Mouse (Mus musculus) myocyte (in vitro differentiated cells): ENCODE measurements around the gene Itga4. TPM values are rescaled to one million over a fixed set of nuclear protein-coding genes. Genes with fewer than 3 reads are reported as not detected.
A peak's percentile ranks its signal among the peaks of the same experiment; 100 is the strongest.

Experiments
- H3K27me3 ChIP-seq: one replicate; pipeline ENCODE4 v1.6.1; 2011; ENCODE audit not compliant: control insufficient read depth, insufficient read depth, insufficient read length
- H3K36me3 ChIP-seq: one replicate; pipeline ENCODE4 v1.6.1; 2011; ENCODE audit not compliant: control insufficient read depth, insufficient read depth
- H3K4me2 ChIP-seq: one replicate; pipeline ENCODE4 v1.6.1; 2011; ENCODE audit warnings: low read depth, control low read depth
- H3K4me3 ChIP-seq: one replicate; pipeline ENCODE4 v1.5.1; 2011; ENCODE audit warnings: mild to moderate bottlenecking, control low read depth, moderate library complexity
- H3K79me2 ChIP-seq: one replicate; pipeline ENCODE4 v1.6.1; 2011; ENCODE audit not compliant: control insufficient read depth, insufficient read depth
- H3ac ChIP-seq: one replicate; pipeline ENCODE4 v1.6.1; 2011; ENCODE audit not compliant: control insufficient read depth, insufficient read length
- CEBPB ChIP-seq: IDR thresholded peaks from 2 replicates; pipeline ENCODE4 v1.6.1; 2011; ENCODE audit warnings: mild to moderate bottlenecking, moderate library complexity; ENCODE audit not compliant: poor library complexity, insufficient read depth, severe bottlenecking
- E2F4 ChIP-seq: IDR thresholded peaks from one replicate; pipeline ENCODE4 v1.6.1; 2011; ENCODE audit warnings: mild to moderate bottlenecking, control low read depth, moderate library complexity; ENCODE audit not compliant: insufficient read depth
- MAX ChIP-seq: IDR thresholded peaks from one replicate; pipeline ENCODE4 v1.6.1; 2011; ENCODE audit warnings: low read depth, mild to moderate bottlenecking, control low read depth
- MYOD1 ChIP-seq, 3 experiments: IDR thresholded peaks; one replicate each; pipeline ENCODE4 v1.6.1; 2011; ENCODE audit warnings: control low read depth in 2 of 3, low read depth in 2 of 3, mild to moderate bottlenecking in 2 of 3, moderate library complexity in 1 of 3; ENCODE audit not compliant: insufficient read length in 2 of 3, control insufficient read depth in 1 of 3
- MYOG ChIP-seq, 3 experiments: IDR thresholded peaks; one replicate each; pipeline ENCODE4 v1.6.1; 2011; ENCODE audit warnings: control low read depth in 2 of 3, low read depth in 2 of 3, mild to moderate bottlenecking in 2 of 3; ENCODE audit not compliant: insufficient read length in 2 of 3, control insufficient read depth in 1 of 3, insufficient read depth in 1 of 3
- POLR2A ChIP-seq: IDR thresholded peaks from one replicate; pipeline ENCODE4 v1.6.1; 2011; ENCODE audit warnings: low read depth, mild to moderate bottlenecking, control low read depth, moderate library complexity; ENCODE audit not compliant: insufficient read length
- POLR2AphosphoS2 ChIP-seq: IDR thresholded peaks from one replicate; pipeline ENCODE4 v1.6.1; 2011; ENCODE audit warnings: low read depth, control low read depth; ENCODE audit not compliant: insufficient read length
- REST ChIP-seq: IDR thresholded peaks from one replicate; pipeline ENCODE4 v1.6.1; 2011; ENCODE audit warnings: mild to moderate bottlenecking, control low read depth, moderate library complexity; ENCODE audit not compliant: insufficient read depth, insufficient read length
- SRF ChIP-seq: IDR thresholded peaks from one replicate; pipeline ENCODE4 v1.6.1; 2011; ENCODE audit warnings: low read depth; ENCODE audit not compliant: control insufficient read depth, insufficient read length
- TCF12 ChIP-seq: IDR thresholded peaks from one replicate; pipeline ENCODE4 v1.6.1; 2011; ENCODE audit warnings: mild to moderate bottlenecking, control low read depth; ENCODE audit not compliant: poor library complexity, insufficient read depth, severe bottlenecking
- TCF3 ChIP-seq: IDR thresholded peaks from one replicate; pipeline ENCODE4 v1.6.1; 2011; ENCODE audit warnings: low read depth, control low read depth; ENCODE audit not compliant: insufficient read length
- USF1 ChIP-seq: IDR thresholded peaks from one replicate; pipeline ENCODE4 v1.6.1; 2011; ENCODE audit warnings: low read depth, mild to moderate bottlenecking, control low read depth, moderate library complexity
- polyA plus RNA-seq: library from polyadenylated mRNA; unstranded; fragments of >200 nt; fragmentation: generic; extraction: Trizol; gene quantifications from one replicate; pipeline ENCODE4 v1.2.1, GENCODE M21; 2012; ENCODE audit warnings: missing spikeins

Itga4 gene
- polyA plus RNA-seq, 1 experiment: 2.5 TPM

DNA sequence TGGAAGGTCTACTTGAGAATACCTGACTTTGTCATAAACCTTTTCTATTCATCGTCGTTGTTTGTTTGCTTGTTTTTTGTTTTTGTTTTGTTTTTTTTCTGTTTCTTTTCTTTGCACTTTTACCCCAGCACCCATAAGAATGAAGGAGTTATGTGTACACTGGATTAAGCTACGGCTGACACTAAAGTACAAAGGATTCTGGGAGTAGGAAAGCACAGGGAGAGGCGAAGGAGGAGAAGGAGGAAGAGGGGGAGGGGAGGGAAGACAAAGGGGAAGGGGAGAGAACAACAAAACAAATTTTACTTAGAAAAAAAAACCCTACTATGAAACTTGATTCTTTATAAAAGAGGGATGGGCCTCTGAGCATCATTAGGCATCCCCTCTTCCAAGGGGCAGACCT is 2.2 kb downstream of the Itga4 start:
- H3K27me3 ChIP-seq: no peaks in the 10 kb centered on the region
- no peaks in the 10 kb centered on the region for H3K36me3 ChIP-seq
- no peaks in the 10 kb centered on the region for H3K79me2 ChIP-seq
- TF ChIP-seq CEBPB: no peak
- TF ChIP-seq MAX: no peak
- no peak for TF ChIP-seq E2F4
- no peak for TF ChIP-seq POLR2A
- TF ChIP-seq POLR2AphosphoS2: no peak
- no peak for TF ChIP-seq TCF12
- TF ChIP-seq MYOG (IDR thresholded peaks at IDR 0.05; ENCODE audit: control insufficient read depth in 1 of 3, insufficient read depth in 1 of 3, insufficient read length in 2 of 3, low read depth in 2 of 3): no peak
- TF ChIP-seq USF1: no peak
- TF ChIP-seq SRF: no peak
- TF ChIP-seq MYOD1 (IDR thresholded peaks at IDR 0.05; ENCODE audit: control insufficient read depth in 1 of 3, insufficient read length in 2 of 3, low read depth in 2 of 3): no peak
- no peak for TF ChIP-seq REST
- no peak for TF ChIP-seq TCF3
- no peak overlapping the region for H3ac ChIP-seq
- H3K4me3 ChIP-seq: no peak overlapping the region
- H3K4me2 ChIP-seq: peak overlapping the region; percentile 76

DNA sequence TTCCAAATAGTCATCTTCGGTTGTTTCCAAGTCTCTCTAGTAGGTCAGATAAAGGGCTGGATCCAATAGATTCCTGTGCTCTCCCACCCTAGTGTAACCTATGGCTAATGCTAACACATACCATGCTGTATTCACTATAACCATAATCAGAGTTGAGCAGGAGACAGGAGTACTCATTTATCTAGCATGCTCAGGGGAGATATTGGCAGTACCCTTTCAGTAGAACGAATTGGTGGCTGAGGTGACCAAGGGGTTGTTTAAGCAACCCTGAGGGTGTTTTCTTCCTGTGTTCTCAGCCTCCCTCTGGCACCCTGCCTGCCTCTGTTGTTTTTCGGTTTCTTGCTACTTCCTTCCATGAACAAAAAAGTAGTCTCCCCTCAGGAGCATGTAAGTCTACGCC is 4.1 kb downstream of the Itga4 start:
- H3K79me2 ChIP-seq: no peaks in the 10 kb centered on the region
- H3K4me2 ChIP-seq: peak overlapping the region; percentile 15
- H3K4me3 ChIP-seq: no peak overlapping the region
- H3K27me3 ChIP-seq: no peaks in the 10 kb centered on the region
- TF ChIP-seq POLR2A (no peak), E2F4 (no peak), MYOG (IDR thresholded peaks at IDR 0.05; ENCODE audit: control insufficient read depth in 1 of 3, insufficient read depth in 1 of 3, insufficient read length in 2 of 3, low read depth in 2 of 3) (no peak), CEBPB (no peak), SRF (no peak), TCF12 (no peak), USF1 (no peak), MAX (no peak), REST (no peak), TCF3 (no peak), POLR2AphosphoS2 (no peak)
- H3K36me3 ChIP-seq: no peaks in the 10 kb centered on the region
- no peak overlapping the region for H3ac ChIP-seq

DNA sequence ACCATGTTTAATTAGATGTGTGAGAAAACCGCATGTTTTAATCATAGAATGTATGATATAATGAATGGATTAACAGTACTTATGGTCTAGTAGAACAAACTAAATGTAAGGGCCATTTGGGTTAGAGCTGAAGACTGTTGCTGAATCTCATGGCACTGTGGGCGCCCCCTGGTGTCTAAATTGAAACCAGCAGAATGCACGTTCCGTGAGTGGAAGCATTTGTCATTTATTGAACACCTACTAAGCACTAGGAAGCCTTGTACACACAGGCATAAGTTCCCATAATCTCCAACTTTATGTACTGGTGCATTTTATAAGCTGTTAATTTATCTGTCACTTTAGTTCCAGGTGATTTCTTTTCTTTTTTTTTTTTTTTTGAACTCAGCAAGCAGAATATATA is 10.4 kb downstream of the Itga4 start:
- no peaks in the 10 kb centered on the region for H3K79me2 ChIP-seq
- no peak overlapping the region for H3K4me2 ChIP-seq
- no peak overlapping the region for H3ac ChIP-seq
- no peak overlapping the region for H3K4me3 ChIP-seq
- H3K27me3 ChIP-seq: no peaks in the 10 kb centered on the region
- no peaks in the 10 kb centered on the region for H3K36me3 ChIP-seq
- no peak for TF ChIP-seq POLR2AphosphoS2
- no peak for TF ChIP-seq REST
- no peak for TF ChIP-seq E2F4
- no peak for TF ChIP-seq POLR2A

DNA sequence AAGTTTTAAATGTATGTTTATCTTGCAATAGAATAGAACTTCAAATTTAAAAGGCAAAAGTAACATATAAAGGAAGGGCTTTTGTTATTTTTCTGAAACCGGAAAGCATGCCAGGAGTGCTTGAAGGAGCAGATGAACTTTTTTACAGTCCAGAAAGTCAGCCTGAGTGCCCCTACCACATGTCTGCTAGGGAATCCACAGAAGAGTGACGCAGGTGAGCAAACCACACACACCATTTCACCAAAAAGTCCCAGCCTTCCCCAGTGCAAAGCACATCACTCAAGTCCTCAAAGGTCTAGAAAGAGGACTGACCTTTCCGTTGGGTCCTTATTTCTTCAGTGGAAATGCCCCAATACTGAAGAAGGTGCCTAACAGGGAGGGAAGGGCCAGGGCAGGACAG is 11.3 kb downstream of the Itga4 start:
- no peaks in the 10 kb centered on the region for H3K79me2 ChIP-seq
- no peak overlapping the region for H3K4me3 ChIP-seq
- H3K4me2 ChIP-seq: no peak overlapping the region

DNA sequence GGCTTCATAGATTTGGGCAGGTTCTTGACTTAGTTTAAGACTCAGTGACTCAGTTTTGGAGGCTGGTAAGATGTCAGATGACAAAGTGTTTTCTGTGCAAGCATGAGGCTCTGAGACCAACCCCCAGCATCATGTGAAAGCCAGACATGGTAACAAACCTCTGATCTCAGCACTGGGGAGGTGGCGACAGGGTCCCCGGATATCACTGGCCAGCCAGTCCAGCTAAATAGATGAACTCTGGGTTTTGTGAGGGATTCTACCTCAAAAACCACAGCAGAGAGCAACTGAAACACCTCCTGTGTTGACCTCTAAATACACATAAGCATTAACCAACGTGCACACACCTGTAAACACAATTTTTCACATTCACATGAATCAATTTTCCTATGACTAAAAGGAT is 12.0 kb downstream of the Itga4 start:
- H3K27me3 ChIP-seq: no peaks in the 10 kb centered on the region
- H3K36me3 ChIP-seq: no peaks in the 10 kb centered on the region
- H3K4me2 ChIP-seq: no peak overlapping the region
- no peaks in the 10 kb centered on the region for H3K79me2 ChIP-seq
- no peak overlapping the region for H3K4me3 ChIP-seq
- TF ChIP-seq POLR2AphosphoS2 (no peak), TCF12 (no peak), CEBPB (no peak)
- no peak overlapping the region for H3ac ChIP-seq

More for the DNA sequence above, 11.3 kb downstream of the Itga4 start:
- no peak overlapping the region for H3ac ChIP-seq
- no peaks in the 10 kb centered on the region for H3K36me3 ChIP-seq
- no peak for TF ChIP-seq MAX
- TF ChIP-seq CEBPB: no peak
- TF ChIP-seq TCF3: no peak
- no peak for TF ChIP-seq MYOD1 (IDR thresholded peaks at IDR 0.05; ENCODE audit: control insufficient read depth in 1 of 3, insufficient read length in 2 of 3, low read depth in 2 of 3)
- no peak for TF ChIP-seq REST
- TF ChIP-seq POLR2A: no peak
- no peak for TF ChIP-seq TCF12
- no peak for TF ChIP-seq USF1
- TF ChIP-seq POLR2AphosphoS2: no peak
- no peak for TF ChIP-seq E2F4
- no peak for TF ChIP-seq MYOG (IDR thresholded peaks at IDR 0.05; ENCODE audit: control insufficient read depth in 1 of 3, insufficient read depth in 1 of 3, insufficient read length in 2 of 3, low read depth in 2 of 3)
- no peak for TF ChIP-seq SRF
- H3K27me3 ChIP-seq: no peaks in the 10 kb centered on the region
